Mouse (Mus musculus): ENCODE measurements around the gene Satb2.

Satb2 gene

GRCm38 (mm10) chr1:56928731-56929130, 49.7 kb downstream of the Satb2 start:
- DNase-seq (ENCODE audit: low spot score): peak; percentile 35

- no peak for DNase-seq (ENCODE audit: low spot score)
Observed at GRCm38 (mm10) chr1:56920472-56920871, 58.0 kb downstream of the Satb2 start.

GRCm38 (mm10) chr1:56914279-56914678, 64.2 kb downstream of the Satb2 start:
- peak; percentile 34 for DNase-seq (ENCODE audit: low spot score)

- DNase-seq (ENCODE audit: low spot score): no peak
Observed at GRCm38 (mm10) chr1:56900706-56901287, 77.7 kb downstream of the Satb2 start.

- DNase-seq (ENCODE audit: low spot score): no peak
Observed at GRCm38 (mm10) chr1:56900187-56900586, 78.3 kb downstream of the Satb2 start.

- DNase-seq (ENCODE audit: low spot score): no peak
Observed at GRCm38 (mm10) chr1:56898606-56899396, 79.6 kb downstream of the Satb2 start.

GRCm38 (mm10) chr1:56897492-56898180, 80.8 kb downstream of the Satb2 start:
- no peak for DNase-seq (ENCODE audit: low spot score)

- no peak for DNase-seq (ENCODE audit: low spot score)
Observed at GRCm38 (mm10) chr1:56896670-56897069, 81.8 kb downstream of the Satb2 start.

- no peak for DNase-seq (ENCODE audit: low spot score)
Observed at GRCm38 (mm10) chr1:56892766-56893165, 85.7 kb downstream of the Satb2 start.

GRCm38 (mm10) chr1:56888939-56889338, 89.5 kb downstream of the Satb2 start:
- DNase-seq (ENCODE audit: low spot score): no peak

GRCm38 (mm10) chr1:56887524-56887923, 90.9 kb downstream of the Satb2 start:
- DNase-seq (ENCODE audit: low spot score): no peak

GRCm38 (mm10) chr1:56871485-56871884, 107.0 kb downstream of the Satb2 start:
- DNase-seq (ENCODE audit: low spot score): no peak

- DNase-seq (ENCODE audit: low spot score): no peak
Observed at GRCm38 (mm10) chr1:56865246-56865645, 113.2 kb downstream of the Satb2 start.

- no peak for DNase-seq (ENCODE audit: low spot score)
Observed at GRCm38 (mm10) chr1:56862799-56863198, 115.7 kb downstream of the Satb2 start.

- DNase-seq (ENCODE audit: low spot score): no peak
Observed at GRCm38 (mm10) chr1:56857202-56857601, 121.2 kb downstream of the Satb2 start.

- DNase-seq (ENCODE audit: low spot score): no peak
Observed at GRCm38 (mm10) chr1:56850446-56850845, 128.0 kb downstream of the Satb2 start.

- DNase-seq (ENCODE audit: low spot score): no peak
Observed at GRCm38 (mm10) chr1:56846358-56846757, 132.1 kb downstream of the Satb2 start.

- DNase-seq (ENCODE audit: low spot score): no peak
Observed at GRCm38 (mm10) chr1:56845523-56846118, 132.8 kb downstream of the Satb2 start.

- DNase-seq (ENCODE audit: low spot score): no peak
Observed at GRCm38 (mm10) chr1:56844551-56845330, 133.7 kb downstream of the Satb2 start.

- no peak for DNase-seq (ENCODE audit: low spot score)
Observed at GRCm38 (mm10) chr1:56838901-56839300, 139.5 kb downstream of the Satb2 start.

- DNase-seq (ENCODE audit: low spot score): no peak
Observed at GRCm38 (mm10) chr1:56833984-56834900, 144.2 kb downstream of the Satb2 start.
